Mouse (Mus musculus) liver, embryonic 14.5 days (tissue): Measurements from ENCODE around the gene Tekt5. TPM values are rescaled to one million over a fixed set of nuclear protein-coding genes. Genes with fewer than 3 reads are reported as not detected.

ENCODE experiments used
- ATAC-seq: fragments of 200-750 bp; cut with Nextera tagmentation; 2 replicates; pipeline ENCODE4 v1.8.0; 2017; ENCODE audit warnings: moderate number of reproducible peaks, mild to moderate bottlenecking, moderate library complexity; ENCODE audit not compliant: insufficient read depth
- DNase-seq, 3 experiments: peaks; one replicate each; pipeline ENCODE4 v3.0.0-alpha.2; 2012 to 2013; ENCODE audit warnings: low read depth in 3 of 3, low spot score in 3 of 3
- H3K27ac ChIP-seq: fragments of 300-500 bp; sonication (generic); 2 replicates; pipeline ENCODE4 v1.5.1; 2014; ENCODE audit warnings: moderate library complexity, mild to moderate bottlenecking, control low read depth, inconsistent platforms
- H3K27me3 ChIP-seq: fragments of 300-500 bp; sonication (generic); 2 replicates; pipeline ENCODE4 v1.6.1; 2014; ENCODE audit warnings: mild to moderate bottlenecking, low read length, moderate library complexity; ENCODE audit not compliant: control insufficient read depth, insufficient read depth
- H3K36me3 ChIP-seq: fragments of 300-500 bp; sonication (generic); replicated peaks from 2 replicates; pipeline ENCODE4 v1.6.1; 2014; ENCODE audit warnings: low read depth; ENCODE audit not compliant: control insufficient read depth, insufficient read depth
- H3K4me1 ChIP-seq, 2 experiments: fragments of 200-500 bp in 1 of 2; fragments of 300-500 bp in 1 of 2; sonication (generic) in 1 of 2; replicated peaks; 2 replicates each; pipeline ENCODE4 v1.6.1; 2012 to 2014; ENCODE audit warnings: antibody characterized with exemption in 1 of 2, inconsistent platforms in 1 of 2, low read length in 1 of 2; ENCODE audit not compliant: control insufficient read depth in 2 of 2, insufficient read depth in 2 of 2
- H3K4me2 ChIP-seq: fragments of 300-500 bp; sonication (generic); 2 replicates; pipeline ENCODE4 v1.6.1; 2014; ENCODE audit warnings: low read depth, mild to moderate bottlenecking, control low read depth, moderate library complexity
- H3K4me3 ChIP-seq, 2 experiments: fragments of 200-500 bp in 1 of 2; fragments of 300-500 bp in 1 of 2; sonication (generic) in 1 of 2; 2 replicates each; pipeline ENCODE4 v1.5.1; 2012 to 2014; ENCODE audit warnings: low read depth in 2 of 2, low read length in 2 of 2, mild to moderate bottlenecking in 2 of 2, control low read depth in 1 of 2, inconsistent platforms in 1 of 2, moderate library complexity in 1 of 2; ENCODE audit not compliant: insufficient read depth in 1 of 2
- H3K9ac ChIP-seq: fragments of 300-500 bp; sonication (generic); replicated peaks from 2 replicates; pipeline ENCODE4 v1.6.1; 2014; ENCODE audit warnings: mild to moderate bottlenecking, control low read depth, moderate library complexity
- H3K9me3 ChIP-seq: fragments of 300-500 bp; sonication (generic); 2 replicates; pipeline ENCODE4 v1.6.1; 2016; ENCODE audit warnings: low read length, mixed read lengths; ENCODE audit not compliant: control insufficient read depth
- CTCF ChIP-seq: IDR thresholded peaks from 2 replicates; pipeline ENCODE4 v1.5.1; 2016; ENCODE audit warnings: antibody characterized with exemption, low read depth, control low read depth
- EP300 ChIP-seq: IDR thresholded peaks from 2 replicates; pipeline ENCODE4 v1.6.1; 2016; ENCODE audit warnings: antibody characterized with exemption, low read depth
- WGBS: fragments of 180-500 bp; shearing (Covaris S2); extraction: QIAGEN DNeasy Blood & Tissue Kit; methylation state at CpG from one replicate; pipeline ENCODE4 v1.1.7; 2014; ENCODE audit not compliant: insufficient replicate concordance; 5-methylcytosine and 5-hydroxymethylcytosine counted together
- polyA plus RNA-seq, 2 experiments: library from polyadenylated mRNA; depleted of rRNA in 1 of 2; stranded (reverse) in 1 of 2; unstranded in 1 of 2; fragments of >200 nt; fragmentation: Nextera tagmentation in 1 of 2; extraction: Ambion mirVana in 1 of 2; gene quantifications; 2 replicates each; pipeline versions ENCODE4 v1.2.1 to v1.2.3; 2012 to 2014

Tekt5 gene
- polyA plus RNA-seq, 2 experiments = 0.10 to 0.15 TPM

DNA sequence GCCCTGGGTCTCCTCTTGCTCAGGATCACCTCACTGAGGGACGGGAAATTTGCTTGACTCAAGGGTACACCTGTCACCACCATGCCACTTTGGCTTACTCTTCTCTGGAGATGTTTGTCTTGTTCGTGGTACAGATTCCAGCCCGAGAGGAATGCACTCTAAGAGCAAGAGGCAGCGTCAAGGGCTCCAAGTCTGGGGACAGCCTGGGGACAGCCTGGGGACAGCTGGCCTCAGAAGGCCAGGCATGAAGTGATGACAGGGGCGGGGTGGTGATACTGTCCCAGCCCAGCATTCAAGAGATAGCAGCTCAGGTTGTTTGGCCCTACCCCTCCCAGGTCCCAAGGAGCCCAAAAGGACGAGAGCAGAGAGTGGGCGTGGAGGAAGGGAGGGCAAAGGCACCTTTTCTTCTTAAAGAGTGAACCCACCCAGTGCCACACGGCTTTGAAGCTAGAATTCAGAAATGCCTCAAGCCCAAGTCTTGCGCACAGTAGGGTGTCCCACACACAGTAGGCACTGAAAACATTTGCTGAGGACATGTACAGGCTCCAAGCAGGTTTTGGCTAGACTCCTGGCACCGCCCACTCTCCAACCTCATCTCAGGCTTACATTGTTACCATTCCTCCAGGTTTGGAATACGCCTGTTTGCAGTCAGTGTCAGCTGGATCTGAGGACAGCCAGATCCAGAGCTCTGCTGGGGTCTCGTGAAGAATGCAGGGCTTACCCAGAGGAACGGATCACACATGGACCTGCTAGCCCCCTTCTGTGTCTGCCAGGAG, 57.7 kb downstream of the Tekt5 start:
- no peaks in the 10 kb centered on the region for H3K27me3 ChIP-seq
- ATAC-seq = no peak
- H3K9ac ChIP-seq = no peak overlapping the region
- H3K27ac ChIP-seq = no peak overlapping the region
- no peak overlapping the region for H3K4me2 ChIP-seq
- no peak for DNase-seq
- no peaks in the 10 kb centered on the region for H3K9me3 ChIP-seq
- no peak overlapping the region for H3K4me3 ChIP-seq
- H3K4me1 ChIP-seq = no peaks in the 10 kb centered on the region
- WGBS = 64% methylated on average over 13 of the region's 13 CpGs
- H3K36me3 ChIP-seq = no peaks in the 10 kb centered on the region
- TF ChIP-seq CTCF (no peak), EP300 (no peak)

DNA sequence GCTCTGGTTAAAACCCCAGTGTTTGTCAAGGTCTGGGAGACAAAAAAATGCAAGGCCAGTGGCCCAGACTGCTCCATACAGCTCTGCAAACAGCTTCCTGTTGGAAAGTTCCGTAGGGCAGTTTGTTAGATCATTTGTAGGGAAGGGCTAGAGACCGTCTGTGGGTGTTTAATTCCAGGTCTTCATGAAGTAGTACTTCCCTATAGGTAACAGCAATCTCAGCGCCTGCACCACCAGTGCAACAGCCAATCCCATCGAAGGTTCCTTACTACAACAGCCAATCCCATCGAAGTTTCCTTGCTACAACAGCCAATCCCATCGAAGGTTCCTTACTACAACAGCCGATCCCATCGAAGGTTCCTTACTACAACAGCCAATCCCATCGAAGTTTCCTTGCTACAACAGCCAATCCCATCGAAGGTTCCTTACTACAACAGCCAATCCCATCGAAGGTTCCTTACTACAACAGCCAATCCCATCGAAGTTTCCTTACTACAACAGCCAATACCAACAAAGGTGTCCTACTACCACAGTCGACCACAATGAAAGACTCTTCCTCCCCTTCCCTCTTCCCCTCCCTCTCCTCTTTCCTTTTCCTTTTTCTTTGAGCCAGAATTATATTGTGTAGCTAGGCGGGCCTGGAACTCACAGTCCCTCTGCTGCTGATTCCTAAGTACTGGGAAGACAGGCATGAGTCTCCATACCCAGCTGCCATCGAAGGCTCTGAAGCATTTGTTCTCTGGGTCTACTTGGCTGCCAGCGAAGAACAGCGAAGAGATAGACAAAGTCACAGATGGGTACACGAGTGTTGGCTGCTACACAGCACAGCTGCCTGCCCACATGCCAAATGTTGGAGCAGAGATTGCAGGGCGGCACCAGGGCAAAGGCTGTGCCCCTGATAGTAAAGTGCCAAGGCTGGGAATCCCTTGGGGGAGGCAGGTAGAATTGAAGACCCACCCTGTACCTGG, 58.6 kb downstream of the Tekt5 start:
- ATAC-seq = no peak
- H3K4me1 ChIP-seq = no peaks in the 10 kb centered on the region
- no peak overlapping the region for H3K9ac ChIP-seq
- 71% methylated on average over 19 of the region's 19 CpGs for WGBS
- no peak overlapping the region for H3K27ac ChIP-seq
- no peaks in the 10 kb centered on the region for H3K27me3 ChIP-seq
- DNase-seq = no peak
- no peak overlapping the region for H3K4me2 ChIP-seq
- TF ChIP-seq CTCF (no peak), EP300 (no peak)
- H3K9me3 ChIP-seq = no peaks in the 10 kb centered on the region
- no peaks in the 10 kb centered on the region for H3K36me3 ChIP-seq
- no peak overlapping the region for H3K4me3 ChIP-seq

DNA sequence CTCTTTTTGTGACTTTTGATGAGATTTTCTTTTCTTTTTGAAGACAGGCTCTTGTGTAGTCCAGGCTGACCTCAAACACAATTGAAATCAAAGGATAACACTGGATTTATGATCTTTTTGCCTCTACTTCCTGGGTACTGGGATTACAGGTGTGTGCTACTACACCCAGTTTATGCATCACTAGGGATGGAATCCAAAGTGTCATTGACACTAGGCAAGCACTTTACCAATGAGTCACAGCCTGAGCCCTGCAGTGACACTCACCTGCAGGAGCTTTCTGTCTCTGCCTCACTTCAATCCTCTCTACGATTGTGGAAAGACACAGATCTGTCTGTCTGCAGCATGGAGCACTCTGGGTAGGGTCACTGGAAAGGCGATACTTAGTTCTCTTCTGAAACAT, 59.3 kb downstream of the Tekt5 start:
- Histone ChIP-seq H3K4me3 (no peak overlapping the region), H3K27me3 (no peaks in the 10 kb centered on the region), H3K4me1 (no peaks in the 10 kb centered on the region), H3K27ac (no peak overlapping the region), H3K9ac (no peak overlapping the region), H3K9me3 (no peaks in the 10 kb centered on the region), H3K36me3 (no peaks in the 10 kb centered on the region), H3K4me2 (no peak overlapping the region)
- ATAC-seq (no peak), DNase-seq (no peak)
- WGBS = 53% methylated on average over 2 of the region's 2 CpGs
- TF ChIP-seq CTCF (no peak), EP300 (no peak)

DNA sequence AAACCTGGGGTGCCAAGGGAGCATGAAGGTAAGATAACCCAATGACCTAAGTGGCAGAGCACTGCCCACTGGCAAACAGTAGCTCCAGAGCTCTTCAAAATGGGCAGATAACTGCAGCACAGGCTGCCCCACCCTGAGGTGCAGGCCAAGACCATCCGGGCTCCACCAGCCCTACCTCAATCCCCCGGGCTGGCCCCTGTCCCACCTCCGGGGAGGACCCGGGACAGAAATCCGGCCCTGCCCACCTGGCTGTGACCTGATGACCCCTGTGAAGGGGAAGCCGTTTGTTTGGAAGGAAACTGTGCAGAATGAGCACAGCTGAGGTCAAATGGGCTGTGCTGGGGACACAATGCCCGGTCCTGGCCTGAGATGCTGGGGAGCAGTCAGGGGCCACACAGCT, 62.6 kb downstream of the Tekt5 start:
- Histone ChIP-seq H3K9me3 (no peaks in the 10 kb centered on the region), H3K4me3 (no peak overlapping the region), H3K4me1 (no peaks in the 10 kb centered on the region; a peak in 1 of 4 replicates), H3K9ac (no peak overlapping the region), H3K36me3 (no peaks in the 10 kb centered on the region), H3K27me3 (no peaks in the 10 kb centered on the region), H3K4me2 (no peak overlapping the region), H3K27ac (no peak overlapping the region)
- DNase-seq = no peak
- 36% methylated on average over 7 of the region's 7 CpGs for WGBS
- no peak for TF ChIP-seq CTCF
- no peak for TF ChIP-seq EP300
- ATAC-seq = no peak
